Mouse (Mus musculus) spleen, adult 2 months (tissue): ENCODE results near the gene Arhgap9. TPM values are rescaled to one million over a fixed set of nuclear protein-coding genes. Genes with fewer than 3 reads are reported as not detected.

Source experiments
- DNase-seq, 2 experiments: peaks; one replicate each; pipeline versions ENCODE4 v3.0.0 to v3.0.0-alpha.2; 2012 to 2021; ENCODE audit warnings: low spot score in 2 of 2, low read depth in 1 of 2
- H3K27ac ChIP-seq: fragments of 200-500 bp; 2 replicates; pipeline ENCODE4 v1.5.1; 2012; ENCODE audit warnings: low read length, inconsistent platforms; ENCODE audit not compliant: insufficient read depth
- H3K27me3 ChIP-seq: fragments of 200-500 bp; 2 replicates; pipeline ENCODE4 v1.6.1; 2012; ENCODE audit warnings: mild to moderate bottlenecking, moderate library complexity, low read length, inconsistent platforms; ENCODE audit not compliant: control insufficient read depth, insufficient read depth
- H3K36me3 ChIP-seq: fragments of 200-500 bp; 2 replicates; pipeline ENCODE4 v1.6.1; 2012; ENCODE audit warnings: mild to moderate bottlenecking, low read length, inconsistent platforms; ENCODE audit not compliant: control insufficient read depth, insufficient read depth
- H3K4me1 ChIP-seq: fragments of 200-500 bp; 2 replicates; pipeline ENCODE4 v1.6.1; 2011; ENCODE audit warnings: inconsistent platforms; ENCODE audit not compliant: control insufficient read depth, insufficient read depth, insufficient read length
- H3K4me3 ChIP-seq: fragments of 200-500 bp; 2 replicates; pipeline ENCODE4 v1.5.1; 2011; ENCODE audit warnings: mild to moderate bottlenecking, inconsistent platforms; ENCODE audit not compliant: insufficient read depth, insufficient read length; ENCODE audit errors: extremely low read depth
- CTCF ChIP-seq: fragments of 200-500 bp; IDR thresholded peaks from 2 replicates; pipeline ENCODE4 v1.5.1; 2011; ENCODE audit warnings: mild to moderate bottlenecking, inconsistent platforms; ENCODE audit not compliant: insufficient read depth, insufficient read length, insufficient replicate concordance; ENCODE audit errors: extremely low read depth
- POLR2A ChIP-seq: fragments of 200-500 bp; IDR thresholded peaks from 2 replicates; pipeline ENCODE4 v1.6.1; 2011; ENCODE audit warnings: low read depth, low read length, inconsistent platforms
- WGBS: fragments of 180-500 bp; shearing (Covaris S2); methylation state at CpG from one replicate; pipeline ENCODE4 v1.1.7; 2018; 5-methylcytosine and 5-hydroxymethylcytosine counted together
- polyA plus RNA-seq: library from polyadenylated mRNA; depleted of rRNA; stranded (reverse); fragments of >200 nt; gene quantifications from 2 replicates; pipeline ENCODE4 v1.2.3, GENCODE M21; 2012

Gene Arhgap9
- polyA plus RNA-seq, 1 experiment: 72.7 TPM

- no peak for DNase-seq
- WGBS: 88% methylated on average over 11 of the region's 11 CpGs
- Histone ChIP-seq H3K36me3 (no peaks in the 10 kb centered on the region), H3K27ac (no peak overlapping the region), H3K4me1 (no peaks in the 10 kb centered on the region; the same call in 1 of the 2 replicates), H3K4me3 (no peak overlapping the region), H3K27me3 (no peaks in the 10 kb centered on the region)
- TF ChIP-seq CTCF: no peak
- no peak for TF ChIP-seq POLR2A
Measured at GRCm38 (mm10) chr10:127352766-127353165, 31.0 kb downstream of the Arhgap9 start.

- TF ChIP-seq POLR2A: no peak
- no peak for TF ChIP-seq CTCF
- no peak within 1 kb of the TSS for H3K27ac ChIP-seq
- 37% methylated on average over 18 of the region's 18 CpGs for WGBS
Measured at GRCm38 (mm10) chr10:127353909-127354895, 32.4 kb downstream of the Arhgap9 start, which contains the start of gene Inhbe. Inhbe (minus strand) TSS chr10:127354411.

GRCm38 (mm10) chr10:127355336-127355735 is 33.6 kb downstream of the Arhgap9 start:
- H3K36me3 ChIP-seq: no peaks in the 10 kb centered on the region
- no peaks in the 10 kb centered on the region; the same call in 1 of the 2 replicates for H3K4me1 ChIP-seq
- no peak overlapping the region for H3K27ac ChIP-seq
- DNase-seq: no peak
- no peak overlapping the region for H3K4me3 ChIP-seq
- no peaks in the 10 kb centered on the region for H3K27me3 ChIP-seq
- TF ChIP-seq POLR2A: no peak
- TF ChIP-seq CTCF: no peak
- WGBS: 88% methylated on average over 10 of the region's 10 CpGs

More at GRCm38 (mm10) chr10:127353909-127354895, 32.4 kb downstream of the Arhgap9 start, which contains the start of gene Inhbe:
- no peak for DNase-seq
- Histone ChIP-seq H3K36me3 (no peaks in the 10 kb centered on the region), H3K4me1 (no peaks in the 10 kb centered on the region; the same call in 1 of the 2 replicates), H3K27me3 (no peaks in the 10 kb centered on the region), H3K4me3 (no peak within 1 kb of the TSS)

- Histone ChIP-seq H3K27me3 (no peaks in the 10 kb centered on the region), H3K4me1 (no peaks in the 10 kb centered on the region; the same call in 1 of the 2 replicates), H3K36me3 (no peaks in the 10 kb centered on the region), H3K27ac (no peak overlapping the region), H3K4me3 (no peak overlapping the region)
- TF ChIP-seq POLR2A (no peak), CTCF (no peak)
- 47% methylated on average over 3 of the region's 3 CpGs for WGBS
- no peak for DNase-seq
Measured at GRCm38 (mm10) chr10:127360714-127361113, 39.0 kb downstream of the Arhgap9 start.

GRCm38 (mm10) chr10:127367116-127367515 is 45.4 kb downstream of the Arhgap9 start:
- Histone ChIP-seq H3K27me3 (no peaks in the 10 kb centered on the region), H3K4me3 (no peak overlapping the region), H3K27ac (no peak overlapping the region), H3K4me1 (no peaks in the 10 kb centered on the region), H3K36me3 (no peaks in the 10 kb centered on the region)
- WGBS: 89% methylated on average over 5 of the region's 5 CpGs
- TF ChIP-seq POLR2A (no peak), CTCF (no peak)
- no peak for DNase-seq

- no peaks in the 10 kb centered on the region for H3K36me3 ChIP-seq
- H3K4me1 ChIP-seq: no peaks in the 10 kb centered on the region
- no peak for DNase-seq
- WGBS: 96% methylated on average over 2 of the region's 2 CpGs
- TF ChIP-seq POLR2A (no peak), CTCF (no peak)
- H3K27me3 ChIP-seq: no peaks in the 10 kb centered on the region
- no peak overlapping the region for H3K27ac ChIP-seq
- H3K4me3 ChIP-seq: no peak overlapping the region
Measured at GRCm38 (mm10) chr10:127368273-127368672, 46.5 kb downstream of the Arhgap9 start.
